Mouse (Mus musculus) CH12.LX (cell line): ENCODE data around the gene Atl3. TPM values are rescaled to one million over a fixed set of nuclear protein-coding genes. Genes with fewer than 3 reads are reported as not detected.

Experiments
- DNase-seq: peaks from one replicate; pipeline ENCODE4 v3.0.0-alpha.2; 2013; ENCODE audit errors: extremely low read depth
- H3K27ac ChIP-seq: 2 replicates; pipeline ENCODE4 v1.5.1; 2012; ENCODE audit warnings: low read depth, mild to moderate bottlenecking, control low read depth, moderate library complexity; ENCODE audit not compliant: insufficient read depth
- H3K27me3 ChIP-seq: replicated peaks from 2 replicates; pipeline ENCODE3; 2012; ENCODE audit warnings: inconsistent platforms
- H3K36me3 ChIP-seq, 2 experiments: replicated peaks in 1 of 2; 2 replicates each; pipeline versions ENCODE3 to v1.6.1; 2012; ENCODE audit warnings: inconsistent platforms in 1 of 2, low read length in 1 of 2, mild to moderate bottlenecking in 1 of 2, mixed read lengths in 1 of 2, moderate library complexity in 1 of 2; ENCODE audit not compliant: control insufficient read depth in 1 of 2, insufficient read depth in 1 of 2
- H3K4me1 ChIP-seq, 2 experiments: 2 replicates each; pipeline ENCODE4 v1.6.1; 2012; ENCODE audit warnings: inconsistent platforms in 1 of 2, moderate library complexity in 1 of 2; ENCODE audit not compliant: insufficient read depth in 2 of 2, control insufficient read depth in 1 of 2
- H3K4me2 ChIP-seq: 2 replicates; pipeline ENCODE4 v1.6.1; 2012; ENCODE audit warnings: low read depth, mild to moderate bottlenecking, control low read depth; ENCODE audit not compliant: poor library complexity, insufficient read depth, severe bottlenecking
- H3K4me3 ChIP-seq, 3 experiments: fragments of 150-350 bp in 1 of 3; sonication (generic) in 1 of 3; replicated peaks in 1 of 3; 2 replicates each; pipeline versions ENCODE3 to v1.5.1; 2011 to 2012; ENCODE audit warnings: low read depth in 2 of 3, low read length in 2 of 3, mild to moderate bottlenecking in 2 of 3, moderate library complexity in 2 of 3, control low read depth in 1 of 3, improper control_type of control experiment in 1 of 3, inconsistent platforms in 1 of 3, mixed read lengths in 1 of 3; ENCODE audit not compliant: poor library complexity in 1 of 3
- H3K79me2 ChIP-seq: replicated peaks from 2 replicates; pipeline ENCODE4 v1.6.1; 2012; ENCODE audit warnings: mild to moderate bottlenecking, moderate library complexity; ENCODE audit not compliant: control insufficient read depth, poor library complexity, insufficient read depth, severe bottlenecking; ENCODE audit errors: extremely low read depth
- H3K9ac ChIP-seq: 2 replicates; pipeline ENCODE4 v1.6.1; 2012; ENCODE audit warnings: low read depth, mild to moderate bottlenecking, control low read depth, moderate library complexity; ENCODE audit not compliant: insufficient read depth
- H3K9me3 ChIP-seq: replicated peaks from 2 replicates; pipeline ENCODE3; 2012; ENCODE audit warnings: low read length, inconsistent platforms, mixed read lengths
- BHLHE40 ChIP-seq: IDR thresholded peaks from 2 replicates; pipeline ENCODE4 v1.6.1; 2011; ENCODE audit warnings: mild to moderate bottlenecking, low read depth, low read length, improper control_type of control experiment
- CHD1 ChIP-seq: IDR thresholded peaks from 2 replicates; pipeline ENCODE4 v1.6.1; 2012; ENCODE audit warnings: low read depth, low read length, improper control_type of control experiment, inconsistent platforms
- CHD2 ChIP-seq: IDR thresholded peaks from 2 replicates; pipeline ENCODE4 v1.6.1; 2011; ENCODE audit warnings: low read length, improper control_type of control experiment
- CTCF ChIP-seq, 2 experiments: IDR thresholded peaks in 1 of 2; conservative IDR thresholded peaks in 1 of 2; 2 replicates each; pipeline ENCODE4 v1.5.1; 2011 to 2012; ENCODE audit warnings: low read depth in 2 of 2, low read length in 2 of 2, improper control_type of control experiment in 1 of 2, inconsistent platforms in 1 of 2, mild to moderate bottlenecking in 1 of 2, moderate library complexity in 1 of 2
- ELF1 ChIP-seq: IDR thresholded peaks from 2 replicates; pipeline ENCODE4 v1.6.1; 2014; ENCODE audit warnings: low read depth, mild to moderate bottlenecking, inconsistent platforms, low read length, improper control_type of control experiment
- EP300 ChIP-seq: IDR thresholded peaks from 2 replicates; pipeline ENCODE4 v1.6.1; 2011; ENCODE audit warnings: low read length, improper control_type of control experiment
- ETS1 ChIP-seq: conservative IDR thresholded peaks from 2 replicates; pipeline ENCODE4 v1.6.1; 2012; ENCODE audit warnings: low read depth, mild to moderate bottlenecking, inconsistent platforms, low read length, improper control_type of control experiment, moderate library complexity
- HCFC1 ChIP-seq: IDR thresholded peaks from 2 replicates; pipeline ENCODE4 v1.6.1; 2012; ENCODE audit warnings: low read depth, mild to moderate bottlenecking, inconsistent platforms, low read length, improper control_type of control experiment
- IRF4 ChIP-seq: IDR thresholded peaks from 2 replicates; pipeline ENCODE4 v1.6.1; 2014; ENCODE audit warnings: low read depth, mild to moderate bottlenecking, inconsistent platforms, low read length, improper control_type of control experiment
- JUN ChIP-seq: IDR thresholded peaks from 2 replicates; pipeline ENCODE4 v1.6.1; 2011; ENCODE audit warnings: low read depth, mild to moderate bottlenecking, low read length, improper control_type of control experiment, moderate library complexity; ENCODE audit not compliant: insufficient read depth
- JUND ChIP-seq: conservative IDR thresholded peaks from 2 replicates; pipeline ENCODE4 v1.6.1; 2011; ENCODE audit warnings: low read depth, low read length, improper control_type of control experiment
- KAT2A ChIP-seq: IDR thresholded peaks from 2 replicates; pipeline ENCODE4 v1.6.1; 2012; ENCODE audit warnings: low read length, improper control_type of control experiment, inconsistent platforms; ENCODE audit not compliant: insufficient replicate concordance
- MAFK ChIP-seq: IDR thresholded peaks from 2 replicates; pipeline ENCODE4 v1.6.1; 2011; ENCODE audit warnings: low read length, improper control_type of control experiment; ENCODE audit not compliant: insufficient replicate concordance
- MAX ChIP-seq: IDR thresholded peaks from 2 replicates; pipeline ENCODE4 v1.6.1; 2011; ENCODE audit warnings: low read length, improper control_type of control experiment
- MAZ ChIP-seq: IDR thresholded peaks from 2 replicates; pipeline ENCODE4 v1.6.1; 2012; ENCODE audit warnings: low read depth, mild to moderate bottlenecking, inconsistent platforms, low read length, improper control_type of control experiment, moderate library complexity
- MXI1 ChIP-seq: IDR thresholded peaks from 2 replicates; pipeline ENCODE4 v1.6.1; 2011; ENCODE audit warnings: mild to moderate bottlenecking, low read depth, low read length, improper control_type of control experiment
- MYC ChIP-seq: IDR thresholded peaks from 2 replicates; pipeline ENCODE4 v1.6.1; 2011; ENCODE audit warnings: low read depth, mild to moderate bottlenecking, improper control_type of control experiment, low read length
- NELFE ChIP-seq: IDR thresholded peaks from 2 replicates; pipeline ENCODE4 v1.6.1; 2011; ENCODE audit warnings: low read depth, low read length, improper control_type of control experiment
- NRF1 ChIP-seq: IDR thresholded peaks from 2 replicates; pipeline ENCODE4 v1.6.1; 2014; ENCODE audit warnings: low read depth, mild to moderate bottlenecking, inconsistent platforms, low read length, improper control_type of control experiment, moderate library complexity
- PAX5 ChIP-seq: IDR thresholded peaks from 2 replicates; pipeline ENCODE4 v1.6.1; 2012; ENCODE audit warnings: low read length, inconsistent platforms, mixed read lengths
- POLR2A ChIP-seq: IDR thresholded peaks from 2 replicates; pipeline ENCODE4 v1.6.1; 2011; ENCODE audit warnings: low read depth, mild to moderate bottlenecking, improper control_type of control experiment, low read length
- POLR2AphosphoS2 ChIP-seq: IDR thresholded peaks from 2 replicates; pipeline ENCODE4 v1.6.1; 2011; ENCODE audit warnings: low read depth, low read length, improper control_type of control experiment
- SIN3A ChIP-seq: IDR thresholded peaks from 2 replicates; pipeline ENCODE4 v1.6.1; 2012; ENCODE audit warnings: low read length, improper control_type of control experiment, inconsistent platforms
- SMC3 ChIP-seq: IDR thresholded peaks from 2 replicates; pipeline ENCODE4 v1.6.1; 2011; ENCODE audit warnings: low read depth, low read length, improper control_type of control experiment
- TBP ChIP-seq: conservative IDR thresholded peaks from 2 replicates; pipeline ENCODE4 v1.6.1; 2011; ENCODE audit warnings: low read depth, low read length, improper control_type of control experiment
- TCF12 ChIP-seq: IDR thresholded peaks from 2 replicates; pipeline ENCODE4 v1.6.1; 2014; ENCODE audit warnings: low read depth, mild to moderate bottlenecking, inconsistent platforms, low read length, improper control_type of control experiment
- UBTF ChIP-seq: IDR thresholded peaks from 2 replicates; pipeline ENCODE4 v1.6.1; 2012; ENCODE audit warnings: low read depth, mild to moderate bottlenecking, inconsistent platforms, low read length, improper control_type of control experiment, moderate library complexity
- USF1 ChIP-seq: IDR thresholded peaks from 2 replicates; pipeline ENCODE4 v1.6.1; 2014; ENCODE audit warnings: low read depth, mild to moderate bottlenecking, inconsistent platforms, low read length, improper control_type of control experiment
- USF2 ChIP-seq: conservative IDR thresholded peaks from 2 replicates; pipeline ENCODE4 v1.6.1; 2011; ENCODE audit warnings: low read depth, low read length, improper control_type of control experiment
- ZKSCAN1 ChIP-seq: IDR thresholded peaks from 2 replicates; pipeline ENCODE4 v1.6.1; 2012; ENCODE audit warnings: low read depth, inconsistent platforms, low read length, improper control_type of control experiment, borderline replicate concordance
- ZMIZ1 ChIP-seq: IDR thresholded peaks from 2 replicates; pipeline ENCODE4 v1.6.1; 2012; ENCODE audit warnings: low read depth, mild to moderate bottlenecking, inconsistent platforms, low read length, improper control_type of control experiment
- ZNF384 ChIP-seq: IDR thresholded peaks from 2 replicates; pipeline ENCODE4 v1.6.1; 2012; ENCODE audit warnings: low read depth, low read length, improper control_type of control experiment, inconsistent platforms
- dilution Hi-C: fragments of 300-500 bp; cut with MboI; formaldehyde crosslinking; loops from 2 replicates; pipeline ENCODE4 v1.14.3; 2020; ENCODE audit warnings: low sequenced_read_pairs; ENCODE audit not compliant: extremely low pct_unique_long_range_greater_than_20kb, extremely low pct_ligation_motif_present
- in situ Hi-C: fragments of 300-500 bp; cut with MboI; formaldehyde crosslinking; loops from 3 replicates; pipeline ENCODE4 v1.14.3; 2019; ENCODE audit warnings: low sequenced_read_pairs, low pct_ligation_motif_present, low pct_unique_long_range_greater_than_20kb, mixed read lengths
- polyA plus RNA-seq: library from polyadenylated mRNA; unstranded; fragments of >175 nt; gene quantifications from 2 replicates; pipeline ENCODE4 v1.2.1, GENCODE M21; 2012; ENCODE audit warnings: low read depth; ENCODE audit not compliant: insufficient read length
- total RNA-seq, 2 experiments: library from RNA; depleted of rRNA; stranded (reverse); fragments of 300-350 nt in 1 of 2; fragments of >200 nt in 1 of 2; gene quantifications; 2 replicates each; pipeline ENCODE4 v1.2.3; 2012 to 2014

Gene Atl3
- total and polyA plus RNA-seq, 3 experiments: 9.2 to 17.5 (median 14.3) TPM

GRCm38 (mm10) chr19:7557328-7557822, 63.5 kb downstream of the Atl3 start, which contains the start of gene Pla2g16:
Gene Pla2g16, plus strand, starts transcription at chr19:7557459.
- dilution Hi-C loops: no loop called here
- TF ChIP-seq SMC3 (no peak), HCFC1 (no peak), JUN (no peak), USF1 (no peak), TBP (0 out of 2 replicates have a peak, but pooled peaks have one; percentile 29), SIN3A (no peak; the same call in 1 of the 2 replicates), CHD1 (no peak), CTCF (conservative IDR thresholded peaks at IDR 0.05 in 1 of 2, IDR thresholded peaks at IDR 0.05 in 1 of 2; ENCODE audit: low read depth in 2 of 2, low read length in 2 of 2) (no peak), ZMIZ1 (no peak), BHLHE40 (no peak), ZKSCAN1 (no peak), NELFE (peak; percentile 29; the same call in 1 of the 2 replicates), PAX5 (no peak), TCF12 (peak; percentile 18; the same call in 1 of the 2 replicates), POLR2AphosphoS2 (no peak), CHD2 (no peak), MAFK (no peak), MYC (no peak), EP300 (no peak), ELF1 (no peak), ZNF384 (no peak), USF2 (no peak), NRF1 (no peak), UBTF (0 out of 2 replicates have a peak, but pooled peaks have one; percentile 60), MAZ (0 out of 2 replicates have a peak, but pooled peaks have one; percentile 20), KAT2A (no peak), ETS1 (no peak), IRF4 (peak; percentile 6; the same call in 1 of the 2 replicates), MXI1 (peak; percentile 58), JUND (no peak), MAX (peak; percentile 62; the same call in 1 of the 2 replicates), POLR2A (peak; percentile 65)

More at GRCm38 (mm10) chr19:7557328-7557822, 63.5 kb downstream of the Atl3 start, which contains the start of gene Pla2g16:
- Histone ChIP-seq H3K4me1 (peaks cover 3 to 32% of the 10 kb centered on the region in 2 experiments; a peak in 3 of 4 replicates), H3K4me2 (peak within 1 kb of the TSS; percentile 45), H3K27ac (peak within 1 kb of the TSS; percentile 54), H3K9me3 (no peaks in the 10 kb centered on the region), H3K79me2 (no peaks in the 10 kb centered on the region; the same call in 1 of the 2 replicates), H3K27me3 (peaks cover 1% of the 10 kb centered on the region), H3K36me3 (peaks cover 0 to 8% of the 10 kb centered on the region in 2 experiments), H3K4me3 (peak within 1 kb of the TSS; percentile 58 to 79 (median 77)), H3K9ac (peak within 1 kb of the TSS; percentile 93)
- DNase-seq: peak; percentile 50
- in situ Hi-C loops: no loop called here
